Mouse (Mus musculus) heart, postnatal 0 days (tissue): ENCODE data around the gene Cpm. TPM values are rescaled to one million over a fixed set of nuclear protein-coding genes. Genes with fewer than 3 reads are reported as not detected.

ENCODE experiments used
- ATAC-seq: fragments of 200-750 bp; cut with Nextera tagmentation; 2 replicates; pipeline ENCODE4 v1.8.0; 2017; ENCODE audit warnings: low read depth, moderate number of reproducible peaks, moderate library complexity; ENCODE audit not compliant: insufficient read depth
- DNase-seq: peaks from one replicate; pipeline ENCODE4 v3.0.0-alpha.2; 2016; ENCODE audit warnings: low spot score
- H3K27ac ChIP-seq: fragments of 300-500 bp; sonication (generic); 2 replicates; pipeline ENCODE4 v1.5.1; 2014; ENCODE audit warnings: low read depth, mild to moderate bottlenecking
- H3K27me3 ChIP-seq: fragments of 300-500 bp; sonication (generic); 2 replicates; pipeline ENCODE4 v1.6.1; 2014; ENCODE audit warnings: low read length, mixed read lengths; ENCODE audit not compliant: control insufficient read depth, insufficient read depth
- H3K36me3 ChIP-seq: fragments of 300-500 bp; sonication (generic); replicated peaks from 2 replicates; pipeline ENCODE4 v1.6.1; 2014; ENCODE audit warnings: low read length, mixed read lengths; ENCODE audit not compliant: control insufficient read depth, insufficient read depth
- H3K4me1 ChIP-seq: fragments of 300-500 bp; sonication (generic); 2 replicates; pipeline ENCODE4 v1.6.1; 2014; ENCODE audit warnings: antibody characterized with exemption; ENCODE audit not compliant: control insufficient read depth, insufficient read depth
- H3K4me2 ChIP-seq: fragments of 300-500 bp; sonication (generic); 2 replicates; pipeline ENCODE4 v1.6.1; 2014; ENCODE audit warnings: low read depth, mild to moderate bottlenecking, low read length, moderate library complexity
- H3K4me3 ChIP-seq: fragments of 300-500 bp; sonication (generic); 2 replicates; pipeline ENCODE4 v1.5.1; 2014; ENCODE audit warnings: low read depth, low read length
- H3K9ac ChIP-seq: fragments of 300-500 bp; sonication (generic); replicated peaks from 2 replicates; pipeline ENCODE4 v1.6.1; 2014; ENCODE audit warnings: low read depth, low read length, mixed read lengths
- H3K9me3 ChIP-seq: fragments of 300-500 bp; sonication (generic); replicated peaks from 2 replicates; pipeline ENCODE4 v1.6.1; 2016; ENCODE audit warnings: low read length; ENCODE audit not compliant: control insufficient read depth
- CTCF ChIP-seq: IDR thresholded peaks from 2 replicates; pipeline ENCODE4 v1.5.1; 2016; ENCODE audit warnings: antibody characterized with exemption, control low read depth, low read depth
- EP300 ChIP-seq: IDR thresholded peaks from 2 replicates; pipeline ENCODE4 v1.6.1; 2016; ENCODE audit warnings: antibody characterized with exemption, low read depth
- WGBS: fragments of 180-500 bp; shearing (Covaris S2); extraction: QIAGEN DNeasy Blood & Tissue Kit; methylation state at CpG from one replicate; pipeline ENCODE4 v1.1.7; 2014; 5-methylcytosine and 5-hydroxymethylcytosine counted together
- polyA plus RNA-seq: library from polyadenylated mRNA; unstranded; fragments of >200 nt; fragmentation: Nextera tagmentation; extraction: Ambion mirVana; gene quantifications from 2 replicates; pipeline ENCODE4 v1.2.1, GENCODE M21; 2015
- total RNA-seq: library from RNA; depleted of rRNA; stranded (reverse); fragments of >200 nt; gene quantifications from 2 replicates; pipeline ENCODE4 v1.2.3, GENCODE M21; 2014; ENCODE audit warnings: low replicate concordance

Cpm gene
- total and polyA plus RNA-seq, 2 experiments from 2014 or later: 0.53 to 2.0 TPM

DNA sequence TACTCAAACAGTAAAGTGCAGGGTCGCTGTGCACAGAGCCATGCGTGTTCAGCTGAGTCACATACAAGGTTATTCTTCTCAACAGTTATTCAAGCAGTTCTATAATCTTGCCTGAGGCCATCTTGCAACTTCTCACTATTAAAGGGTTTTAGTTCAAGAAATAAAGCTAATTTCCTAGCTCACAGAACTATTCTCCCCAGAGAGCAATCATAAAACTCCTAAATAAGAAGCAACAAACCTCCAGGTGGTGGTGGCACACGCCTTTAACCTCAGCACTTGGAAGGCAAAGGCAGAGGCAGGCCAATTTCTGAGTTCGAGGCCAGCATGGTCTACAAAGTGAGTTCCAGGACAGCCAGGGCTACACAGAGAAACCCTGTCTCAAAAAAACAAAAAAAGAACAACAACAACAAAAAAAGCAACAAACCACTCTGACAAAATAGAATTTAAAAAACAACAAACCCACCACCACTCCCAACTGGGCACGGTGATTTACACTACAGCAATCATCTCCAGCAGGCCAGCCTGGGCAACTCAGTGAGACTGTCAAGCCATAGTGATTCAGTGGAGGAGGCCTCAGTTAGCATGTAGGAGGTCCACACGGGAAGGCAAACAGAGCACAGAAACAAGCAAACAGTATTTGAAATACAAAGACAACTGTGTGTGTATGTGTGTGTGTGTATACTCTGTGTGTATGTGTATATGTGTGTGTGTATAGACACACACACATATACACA is 67.7 kb downstream of the Cpm start:
- no peak overlapping the region for H3K9ac ChIP-seq
- TF ChIP-seq CTCF: no peak
- no peak for TF ChIP-seq EP300
- DNase-seq: no peak
- 93% methylated on average over 6 of the region's 6 CpGs for WGBS
- no peak overlapping the region for H3K27ac ChIP-seq
- no peaks in the 10 kb centered on the region for H3K27me3 ChIP-seq
- ATAC-seq: no peak
- H3K9me3 ChIP-seq: no peaks in the 10 kb centered on the region
- H3K36me3 ChIP-seq: peaks cover 93% of the 10 kb centered on the region
- no peaks in the 10 kb centered on the region for H3K4me1 ChIP-seq
- H3K4me2 ChIP-seq: no peak overlapping the region
- H3K4me3 ChIP-seq: no peak overlapping the region

- no peak for DNase-seq
- Histone ChIP-seq H3K4me1 (no peaks in the 10 kb centered on the region), H3K4me2 (no peak overlapping the region)
These were observed 68.3 kb downstream of the Cpm start for GRCm38 (mm10) chr10:117697561-117698115.

GRCm38 (mm10) chr10:117698313-117699138 is 69.2 kb downstream of the Cpm start:
- H3K27ac ChIP-seq: no peak overlapping the region
- peaks cover 93% of the 10 kb centered on the region for H3K36me3 ChIP-seq
- H3K4me2 ChIP-seq: no peak overlapping the region
- H3K9ac ChIP-seq: no peak overlapping the region
- no peaks in the 10 kb centered on the region for H3K4me1 ChIP-seq
- TF ChIP-seq CTCF (no peak), EP300 (no peak)
- DNase-seq (no peak), ATAC-seq (no peak)
- no peaks in the 10 kb centered on the region for H3K27me3 ChIP-seq
- H3K9me3 ChIP-seq: no peaks in the 10 kb centered on the region
- 92% methylated on average over 10 of the region's 10 CpGs for WGBS
- no peak overlapping the region for H3K4me3 ChIP-seq

More at GRCm38 (mm10) chr10:117697561-117698115, 68.3 kb downstream of the Cpm start:
- H3K27me3 ChIP-seq: no peaks in the 10 kb centered on the region
- H3K27ac ChIP-seq: no peak overlapping the region
- TF ChIP-seq CTCF (no peak), EP300 (no peak)
- no peak overlapping the region for H3K4me3 ChIP-seq
- no peaks in the 10 kb centered on the region for H3K9me3 ChIP-seq
- no peak overlapping the region for H3K9ac ChIP-seq
- WGBS: 96% methylated on average over 3 of the region's 3 CpGs
- peaks cover 91% of the 10 kb centered on the region for H3K36me3 ChIP-seq
- ATAC-seq: no peak

GRCm38 (mm10) chr10:117699914-117700313 is 70.6 kb downstream of the Cpm start:
- no peak for ATAC-seq
- Histone ChIP-seq H3K27me3 (no peaks in the 10 kb centered on the region), H3K4me2 (no peak overlapping the region), H3K9me3 (no peaks in the 10 kb centered on the region), H3K36me3 (peaks cover 96% of the 10 kb centered on the region), H3K27ac (no peak overlapping the region), H3K4me3 (no peak overlapping the region), H3K4me1 (no peaks in the 10 kb centered on the region), H3K9ac (no peak overlapping the region)
- TF ChIP-seq CTCF (no peak), EP300 (no peak)
- DNase-seq: no peak
- 97% methylated on average over 4 of the region's 4 CpGs for WGBS

GRCm38 (mm10) chr10:117700450-117700849 is 71.2 kb downstream of the Cpm start:
- ATAC-seq: no peak
- WGBS: 94% methylated on average over 1 of the region's 1 CpGs
- H3K4me2 ChIP-seq: no peak overlapping the region
- no peaks in the 10 kb centered on the region for H3K9me3 ChIP-seq
- H3K36me3 ChIP-seq: peaks cover 97% of the 10 kb centered on the region
- no peak overlapping the region for H3K4me3 ChIP-seq
- no peak for TF ChIP-seq EP300
- TF ChIP-seq CTCF: no peak
- H3K4me1 ChIP-seq: no peaks in the 10 kb centered on the region
- H3K27me3 ChIP-seq: no peaks in the 10 kb centered on the region
- no peak for DNase-seq
- no peak overlapping the region for H3K9ac ChIP-seq
- H3K27ac ChIP-seq: no peak overlapping the region
